Mouse (Mus musculus) MEL (cell line): Measurements from ENCODE around the gene Plekha8. TPM values are rescaled to one million over a fixed set of nuclear protein-coding genes. Genes with fewer than 3 reads are reported as not detected.

Experiments
- DNase-seq: peaks from one replicate; pipeline ENCODE4 v3.0.0; 2011; ENCODE audit warnings: low read depth, low spot score
- H3K27ac ChIP-seq: 2 replicates; pipeline ENCODE4 v1.5.1; 2012; ENCODE audit warnings: low read depth, mild to moderate bottlenecking, control low read depth, low read length, moderate library complexity; ENCODE audit not compliant: control insufficient read depth
- H3K27me3 ChIP-seq, 2 experiments: fragments of 150-350 bp in 1 of 2; sonication (generic) in 1 of 2; 2 replicates each; pipeline ENCODE4 v1.6.1; 2012; ENCODE audit warnings: low read length in 2 of 2, mild to moderate bottlenecking in 2 of 2, improper control_type of control experiment in 1 of 2, moderate library complexity in 1 of 2; ENCODE audit not compliant: insufficient read depth in 2 of 2, control insufficient read depth in 1 of 2
- H3K36me3 ChIP-seq, 2 experiments: 2 replicates each; pipeline ENCODE4 v1.6.1; 2012 to 2014; ENCODE audit warnings: low read length in 2 of 2, improper control_type of control experiment in 1 of 2, inconsistent platforms in 1 of 2, mild to moderate bottlenecking in 1 of 2; ENCODE audit not compliant: insufficient read depth in 2 of 2, control insufficient read depth in 1 of 2
- H3K4me1 ChIP-seq, 2 experiments: fragments of 150-350 bp in 1 of 2; sonication (generic) in 1 of 2; 2 replicates each; pipeline ENCODE4 v1.6.1; 2012; ENCODE audit warnings: low read length in 2 of 2, improper control_type of control experiment in 1 of 2, mild to moderate bottlenecking in 1 of 2; ENCODE audit not compliant: insufficient read depth in 2 of 2, control insufficient read depth in 1 of 2
- H3K4me3 ChIP-seq, 2 experiments: fragments of 150-350 bp in 1 of 2; sonication (generic) in 1 of 2; 2 replicates each; pipeline ENCODE4 v1.5.1; 2012; ENCODE audit warnings: low read depth in 2 of 2, low read length in 2 of 2, mild to moderate bottlenecking in 2 of 2, moderate library complexity in 2 of 2, control low read depth in 1 of 2, improper control_type of control experiment in 1 of 2; ENCODE audit not compliant: control insufficient read depth in 1 of 2, insufficient read depth in 1 of 2
- H3K79me2 ChIP-seq: 2 replicates; pipeline ENCODE4 v1.6.1; 2012; ENCODE audit warnings: mild to moderate bottlenecking, low read length, moderate library complexity; ENCODE audit not compliant: control insufficient read depth, poor library complexity, insufficient read depth
- H3K9ac ChIP-seq: 2 replicates; pipeline ENCODE4 v1.6.1; 2012; ENCODE audit warnings: low read depth, mild to moderate bottlenecking, control low read depth, low read length, moderate library complexity; ENCODE audit not compliant: control insufficient read depth, poor library complexity, severe bottlenecking
- H3K9me3 ChIP-seq: fragments of 150-350 bp; sonication (generic); replicated peaks from 2 replicates; pipeline ENCODE4 v1.6.1; 2012; ENCODE audit warnings: mild to moderate bottlenecking, low read length, improper control_type of control experiment, moderate library complexity; ENCODE audit not compliant: insufficient read depth
- BHLHE40 ChIP-seq: IDR thresholded peaks from 2 replicates; pipeline ENCODE4 v1.6.1; 2012; ENCODE audit warnings: low read depth, mild to moderate bottlenecking, inconsistent platforms, low read length, improper control_type of control experiment, borderline replicate concordance
- CHD2 ChIP-seq: IDR thresholded peaks from 2 replicates; pipeline ENCODE4 v1.6.1; 2011; ENCODE audit warnings: low read length, improper control_type of control experiment
- CTCF ChIP-seq, 3 experiments: IDR thresholded peaks in 2 of 3; conservative IDR thresholded peaks in 1 of 3; 2 replicates each; pipeline ENCODE4 v1.5.1; 2011 to 2012; ENCODE audit warnings: low read length in 3 of 3, low read depth in 2 of 3, mild to moderate bottlenecking in 2 of 3, improper control_type of control experiment in 1 of 3, inconsistent platforms in 1 of 3, mixed read lengths in 1 of 3, moderate library complexity in 1 of 3; ENCODE audit not compliant: control insufficient read depth in 1 of 3, insufficient read depth in 1 of 3, poor library complexity in 1 of 3, severe bottlenecking in 1 of 3
- E2F4 ChIP-seq: IDR thresholded peaks from 2 replicates; pipeline ENCODE4 v1.6.1; 2011; ENCODE audit warnings: low read depth, low read length, improper control_type of control experiment, borderline replicate concordance
- EP300 ChIP-seq, 2 experiments: IDR thresholded peaks; 2 replicates each; pipeline ENCODE4 v1.6.1; 2011; ENCODE audit warnings: improper control_type of control experiment in 2 of 2, low read length in 2 of 2, low read depth in 1 of 2, mild to moderate bottlenecking in 1 of 2
- GATA1 ChIP-seq: IDR thresholded peaks from 2 replicates; pipeline ENCODE4 v1.6.1; 2011; ENCODE audit warnings: low read depth, low read length, improper control_type of control experiment
- HCFC1 ChIP-seq: IDR thresholded peaks from 2 replicates; pipeline ENCODE4 v1.6.1; 2012; ENCODE audit warnings: low read depth, mild to moderate bottlenecking, inconsistent platforms, low read length, improper control_type of control experiment, moderate library complexity
- JUND ChIP-seq: IDR thresholded peaks from 2 replicates; pipeline ENCODE4 v1.6.1; 2011; ENCODE audit warnings: low read depth, mild to moderate bottlenecking, improper control_type of control experiment, low read length
- MAFK ChIP-seq: IDR thresholded peaks from 2 replicates; pipeline ENCODE4 v1.6.1; 2011; ENCODE audit warnings: low read depth, mild to moderate bottlenecking, low read length, improper control_type of control experiment, borderline replicate concordance
- MEF2A ChIP-seq: IDR thresholded peaks from 2 replicates; pipeline ENCODE4 v1.6.1; 2014; ENCODE audit warnings: low read depth, mild to moderate bottlenecking, inconsistent platforms, low read length, improper control_type of control experiment; ENCODE audit not compliant: poor library complexity, insufficient replicate concordance, severe bottlenecking; ENCODE audit errors: extremely low read depth
- POLR2A ChIP-seq, 2 experiments: IDR thresholded peaks; 2 replicates each; pipeline ENCODE4 v1.6.1; 2011 to 2012; ENCODE audit warnings: low read length in 2 of 2, mild to moderate bottlenecking in 2 of 2, control low read depth in 1 of 2, improper control_type of control experiment in 1 of 2, low read depth in 1 of 2, moderate library complexity in 1 of 2; ENCODE audit not compliant: control insufficient read depth in 1 of 2, insufficient read depth in 1 of 2, poor library complexity in 1 of 2
- POLR2AphosphoS2 ChIP-seq: IDR thresholded peaks from 2 replicates; pipeline ENCODE4 v1.6.1; 2011; ENCODE audit warnings: low read length, improper control_type of control experiment
- RCOR1 ChIP-seq: IDR thresholded peaks from 2 replicates; pipeline ENCODE4 v1.6.1; 2012; ENCODE audit warnings: low read depth, mild to moderate bottlenecking, inconsistent platforms, low read length, improper control_type of control experiment
- SIN3A ChIP-seq: IDR thresholded peaks from 2 replicates; pipeline ENCODE4 v1.6.1; 2012; ENCODE audit warnings: low read length, improper control_type of control experiment, inconsistent platforms
- SMC3 ChIP-seq: IDR thresholded peaks from 2 replicates; pipeline ENCODE4 v1.6.1; 2011; ENCODE audit warnings: low read depth, low read length, improper control_type of control experiment
- TCF12 ChIP-seq: IDR thresholded peaks from 2 replicates; pipeline ENCODE4 v1.6.1; 2014; ENCODE audit warnings: low read depth, mild to moderate bottlenecking, inconsistent platforms, low read length, improper control_type of control experiment, moderate library complexity
- UBTF ChIP-seq: IDR thresholded peaks from 2 replicates; pipeline ENCODE4 v1.6.1; 2012; ENCODE audit warnings: low read depth, mild to moderate bottlenecking, inconsistent platforms, low read length, improper control_type of control experiment, moderate library complexity, borderline replicate concordance; ENCODE audit not compliant: insufficient read depth
- ZMIZ1 ChIP-seq: IDR thresholded peaks from 2 replicates; pipeline ENCODE4 v1.6.1; 2012; ENCODE audit warnings: low read depth, mild to moderate bottlenecking, inconsistent platforms, low read length, improper control_type of control experiment, moderate library complexity
- ZNF384 ChIP-seq: IDR thresholded peaks from 2 replicates; pipeline ENCODE4 v1.6.1; 2012; ENCODE audit warnings: low read depth, mild to moderate bottlenecking, inconsistent platforms, low read length, improper control_type of control experiment
- polyA plus RNA-seq, 2 experiments: library from polyadenylated mRNA; stranded (reverse) in 1 of 2; unstranded in 1 of 2; fragments of >175 nt in 1 of 2; fragments of >200 nt in 1 of 2; gene quantifications; 2 replicates each; pipeline versions ENCODE4 v1.2.1 to v1.2.4; 2012; ENCODE audit warnings: low replicate concordance in 2 of 2, low read depth in 1 of 2; ENCODE audit not compliant: insufficient read length in 2 of 2, insufficient read depth in 1 of 2, missing spikeins in 1 of 2
- total RNA-seq: library from RNA; depleted of rRNA; stranded (reverse); fragments of 300-350 nt; gene quantifications from 2 replicates; pipeline ENCODE4 v1.2.3, GENCODE M21; 2012

The Plekha8 gene
- total and polyA plus RNA-seq, 3 experiments, result 11.6 to 16.8 TPM; not detected in 1

DNA sequence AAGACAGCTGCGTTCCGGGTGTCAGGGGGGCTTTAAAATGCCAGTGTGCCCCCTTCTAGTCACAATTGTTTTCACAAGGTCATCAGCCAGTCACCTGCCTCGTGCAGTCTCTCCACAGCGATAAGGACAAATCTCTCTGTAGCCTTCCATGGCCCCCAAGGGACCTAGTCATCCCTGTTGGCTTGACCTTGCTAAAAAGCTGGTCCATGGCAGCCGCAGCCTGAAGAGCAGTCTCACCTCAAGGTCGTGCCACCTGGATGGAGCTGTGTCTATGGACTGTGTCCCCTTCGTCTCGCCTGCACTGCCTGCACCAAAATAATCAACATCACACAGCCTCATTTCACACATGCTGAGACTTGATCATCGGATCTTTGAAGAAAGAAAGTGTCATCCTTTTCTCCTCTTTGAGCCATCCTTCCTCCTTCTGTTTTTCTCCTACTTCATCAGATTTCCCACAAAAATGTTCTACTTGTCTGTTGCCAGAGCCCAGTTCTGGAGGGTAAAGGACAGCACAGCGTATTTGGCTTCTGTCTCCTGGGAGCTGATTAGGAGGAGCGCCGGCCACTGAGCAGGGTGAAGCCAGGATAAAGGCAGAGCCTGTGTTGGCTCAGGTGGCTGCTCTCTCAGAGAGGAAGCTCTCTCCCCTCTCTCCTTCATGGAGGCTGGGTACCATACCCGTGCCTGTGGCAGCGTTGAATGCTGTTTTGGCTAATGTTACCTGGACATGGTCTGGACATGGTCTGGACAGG, 96.6 kb downstream of the Plekha8 start:
- no peak for TF ChIP-seq E2F4
- TF ChIP-seq SMC3, result no peak
- TF ChIP-seq CHD2, result no peak
- no peak for TF ChIP-seq RCOR1
- TF ChIP-seq SIN3A, result no peak
- TF ChIP-seq TCF12, result no peak
- no peak for TF ChIP-seq ZNF384
- no peak for TF ChIP-seq BHLHE40
- no peak for TF ChIP-seq POLR2AphosphoS2
- no peak for TF ChIP-seq EP300 (IDR thresholded peaks at IDR 0.05; ENCODE audit: low read depth in 1 of 2, low read length in 2 of 2)
- TF ChIP-seq HCFC1, result no peak
- TF ChIP-seq GATA1, result no peak
- TF ChIP-seq, all 39 proteins: peak for 0
- Histone ChIP-seq H3K4me3 (no peak overlapping the region), H3K4me1 (peaks cover 0 to under 1% of the 10 kb centered on the region in 2 experiments; a peak in 1 of 4 replicates), H3K27ac (no peak overlapping the region), H3K36me3 (no peaks in the 10 kb centered on the region), H3K27me3 (no peaks in the 10 kb centered on the region), H3K9ac (no peak overlapping the region), H3K9me3 (no peaks in the 10 kb centered on the region), H3K79me2 (no peaks in the 10 kb centered on the region)
- DNase-seq, result no peak

DNA sequence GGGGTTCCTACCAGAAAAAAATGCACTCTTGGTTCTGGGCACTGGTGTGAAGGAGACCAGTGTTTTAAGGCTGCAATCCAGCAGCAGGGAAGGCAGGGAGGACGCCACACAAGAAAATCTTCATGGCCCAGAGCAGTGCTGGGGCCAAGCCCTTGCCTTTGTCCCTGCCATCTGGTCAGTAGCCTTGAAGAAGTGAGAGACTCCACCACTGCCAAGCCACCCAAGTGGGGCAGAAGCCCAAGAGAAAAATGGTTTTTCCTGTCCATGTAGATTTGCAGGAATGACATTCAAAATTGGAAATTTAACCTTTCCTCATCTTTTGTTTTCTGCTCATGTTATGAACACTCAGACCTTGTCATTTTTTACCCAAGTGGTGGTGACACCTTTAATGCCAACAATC, 97.3 kb downstream of the Plekha8 start:
- TF ChIP-seq SMC3, result no peak
- no peak for TF ChIP-seq POLR2AphosphoS2
- no peak for TF ChIP-seq RCOR1
- no peak for TF ChIP-seq MAFK
- TF ChIP-seq ZMIZ1, result no peak
- TF ChIP-seq CTCF (IDR thresholded peaks at IDR 0.05 in 2 of 3, conservative IDR thresholded peaks at IDR 0.05 in 1 of 3; ENCODE audit: control insufficient read depth in 1 of 3, insufficient read depth in 1 of 3, low read depth in 2 of 3, low read length in 3 of 3, poor library complexity in 1 of 3, severe bottlenecking in 1 of 3), result no peak
- no peak for TF ChIP-seq UBTF
- TF ChIP-seq EP300 (IDR thresholded peaks at IDR 0.05; ENCODE audit: low read depth in 1 of 2, low read length in 2 of 2), result no peak
- no peak for TF ChIP-seq POLR2A (IDR thresholded peaks at IDR 0.05; ENCODE audit: control insufficient read depth in 1 of 2, insufficient read depth in 1 of 2, low read depth in 1 of 2, low read length in 2 of 2, poor library complexity in 1 of 2)
- TF ChIP-seq SIN3A, result no peak
- TF ChIP-seq ZNF384, result no peak
- TF ChIP-seq MEF2A, result no peak
- no peak for TF ChIP-seq E2F4
- no peak for TF ChIP-seq JUND
- Histone ChIP-seq H3K27ac (no peak overlapping the region), H3K4me1 (no peaks in the 10 kb centered on the region), H3K9ac (no peak overlapping the region), H3K9me3 (no peaks in the 10 kb centered on the region), H3K27me3 (no peaks in the 10 kb centered on the region), H3K79me2 (no peaks in the 10 kb centered on the region), H3K4me3 (no peak overlapping the region), H3K36me3 (no peaks in the 10 kb centered on the region)
- DNase-seq, result no peak
